Mouse (Mus musculus): ENCODE data around the gene Galm. TPM values are rescaled to one million over a fixed set of nuclear protein-coding genes. Genes with fewer than 3 reads are reported as not detected.
"Not testable (repeated sequence)": the region's sequence is repeated elsewhere in the genome, so short reads cannot be mapped to it uniquely, and the experiment has no call there.

The Galm gene
- total RNA-seq, 2 experiments from 2014 or later: 15.0 to 16.8 TPM

- intact Hi-C loops (cut with DNase I): loop anchor here (10.0 kb wide), 1 partner anchor 266 kb away; the partner anchor contains the start of gene Atl2
- peak; percentile 75 to 78 for DNase-seq
These were observed 33.2 kb downstream of the Galm start for GRCm38 (mm10) chr17:80160454-80160853.

DNA sequence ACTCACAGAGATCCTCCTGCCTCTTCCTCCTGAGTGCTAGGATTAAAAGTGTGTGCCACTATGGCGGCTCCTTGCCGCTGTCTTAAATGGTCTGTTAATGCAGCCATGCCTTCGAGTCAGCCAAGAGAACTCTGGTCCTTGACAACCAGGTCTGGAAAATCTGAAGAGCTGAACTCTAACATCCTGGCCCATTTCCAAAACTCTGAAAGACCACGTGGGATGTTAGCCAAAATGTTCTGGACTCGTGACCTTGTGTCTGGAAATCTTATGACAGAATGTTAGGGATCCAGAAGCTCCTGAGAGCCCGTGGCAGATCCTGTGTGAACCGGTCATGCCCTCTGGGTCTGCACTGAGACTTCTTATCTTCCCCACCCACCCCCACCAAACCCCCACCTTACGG is 36.7 kb downstream of the Galm start:
- intact Hi-C loops (cut with DNase I): loop anchor here (10.0 kb wide), 1 partner anchor 269 kb away; the partner anchor contains the start of gene Atl2
- no peak for DNase-seq

- intact Hi-C loops (cut with DNase I): loop anchor here (10.0 kb wide), 1 partner anchor 271 kb away; the partner anchor contains the start of gene Atl2
These were observed 38.5 kb downstream of the Galm start for GRCm38 (mm10) chr17:80165741-80166140.

GRCm38 (mm10) chr17:80166346-80166745 is 39.1 kb downstream of the Galm start:
- intact Hi-C loops (cut with DNase I): loop anchor here (10.0 kb wide), 1 partner anchor 272 kb away; the partner anchor contains the start of gene Atl2
- DNase-seq: no peak

More at GRCm38 (mm10) chr17:80165741-80166140, 38.5 kb downstream of the Galm start:
- DNase-seq: peak; percentile 47 to 64

DNA sequence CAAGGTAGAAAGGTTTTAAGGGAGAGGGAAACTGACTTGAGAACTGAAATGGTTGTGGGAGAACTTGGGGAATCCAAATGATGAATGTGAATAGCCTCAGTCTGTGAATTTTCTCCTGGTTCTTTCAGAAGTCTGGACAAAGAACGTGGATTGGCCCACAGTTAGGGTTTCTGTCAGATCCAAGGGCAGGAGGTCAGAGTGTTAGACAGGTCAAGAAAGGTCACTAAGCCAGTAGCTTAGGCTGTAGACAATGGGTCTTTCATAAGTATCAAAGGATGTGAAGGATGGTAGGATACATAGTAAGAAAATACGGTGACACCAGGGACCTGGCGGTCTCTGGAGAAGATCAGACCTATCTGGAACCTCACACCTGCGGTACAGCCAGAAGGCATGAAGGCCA is 40.2 kb downstream of the Galm start:
- no peak for DNase-seq
- intact Hi-C loops (cut with DNase I): loop anchor here (10.0 kb wide), 1 partner anchor 273 kb away; the partner anchor contains the start of gene Atl2

DNA sequence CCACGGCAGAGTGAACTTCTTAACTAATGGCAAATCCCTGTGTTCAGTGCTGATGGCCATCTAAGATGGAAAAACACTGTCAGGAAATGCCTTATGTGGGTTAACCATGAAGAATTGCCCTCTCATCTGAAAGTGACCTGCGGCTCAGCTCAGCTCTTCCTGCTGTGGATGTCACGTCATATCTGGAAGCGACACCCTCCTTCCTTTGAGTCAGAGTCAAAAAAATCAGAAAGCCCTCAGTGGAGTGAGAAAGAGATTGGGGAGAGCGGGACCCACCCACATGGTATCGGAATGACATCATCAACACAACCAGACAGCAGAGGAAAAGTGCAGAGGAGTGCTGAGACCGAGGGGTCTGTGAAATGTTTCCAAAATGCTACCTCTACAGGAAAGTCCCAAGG is 40.6 kb downstream of the Galm start:
- DNase-seq: peak in 1 of 2 experiments; percentile 19
- intact Hi-C loops (cut with DNase I): loop anchor here (10.0 kb wide), 1 partner anchor 273 kb away; the partner anchor contains the start of gene Atl2

DNA sequence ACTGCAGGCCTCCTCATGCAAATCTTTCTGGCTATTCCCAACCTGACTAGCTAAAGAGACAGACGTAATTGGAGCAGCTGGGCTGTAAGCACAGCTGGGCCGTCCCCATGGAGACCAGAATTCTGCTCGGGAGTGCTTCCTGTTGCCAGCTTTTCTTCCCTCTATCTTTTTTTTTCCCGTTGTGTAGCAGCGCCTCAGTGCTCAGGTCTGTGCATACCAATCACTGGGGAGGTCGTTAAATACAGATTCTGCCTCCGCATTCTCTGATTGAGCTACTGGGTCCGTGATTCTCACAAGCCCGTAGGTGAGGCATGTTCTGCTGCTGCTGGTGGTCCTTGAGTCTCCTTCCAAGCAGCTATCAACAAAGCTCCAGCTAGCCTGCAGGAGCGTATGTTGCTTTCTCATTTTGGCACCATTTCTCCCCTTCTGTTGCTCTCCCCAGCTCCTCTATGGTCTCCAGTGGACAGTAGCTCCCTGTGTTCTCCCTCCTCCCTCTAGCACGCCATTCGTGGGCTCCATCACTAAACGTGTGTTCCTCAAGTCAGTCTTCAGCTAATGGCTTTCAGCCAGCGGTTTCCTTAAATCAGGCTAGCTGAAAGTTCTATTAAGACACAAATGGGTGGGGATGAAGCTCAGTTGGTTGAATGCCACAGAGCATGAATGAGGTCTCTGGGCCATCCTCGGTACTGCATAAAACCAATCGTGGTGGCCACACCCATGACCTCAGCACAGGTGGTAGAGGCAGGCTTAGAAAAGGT is 41.3 kb downstream of the Galm start:
- DNase-seq: peak; percentile 26 to 36
- intact Hi-C loops (cut with DNase I): loop anchor here (10.0 kb wide), 1 partner anchor 274 kb away; the partner anchor contains the start of gene Atl2

- no peak for DNase-seq
- intact Hi-C loops (cut with DNase I): loop anchor here (10.0 kb wide), 2 partner anchors 45 to 275 kb away; partner anchors contain the start of genes Atl2 and Galm
These were observed 42.5 kb downstream of the Galm start for GRCm38 (mm10) chr17:80169792-80170191.

GRCm38 (mm10) chr17:80170951-80171350 is 43.7 kb downstream of the Galm start:
- intact Hi-C loops (cut with DNase I): loop anchor here (10.0 kb wide), 1 partner anchor 46 kb away; the partner anchor contains the start of gene Galm
- DNase-seq: no peak

- DNase-seq: no peak
- intact Hi-C loops (cut with DNase I): loop anchor here (10.0 kb wide), 1 partner anchor 47 kb away; the partner anchor contains the start of gene Galm
These were observed 44.7 kb downstream of the Galm start for GRCm38 (mm10) chr17:80171948-80172347.

DNA sequence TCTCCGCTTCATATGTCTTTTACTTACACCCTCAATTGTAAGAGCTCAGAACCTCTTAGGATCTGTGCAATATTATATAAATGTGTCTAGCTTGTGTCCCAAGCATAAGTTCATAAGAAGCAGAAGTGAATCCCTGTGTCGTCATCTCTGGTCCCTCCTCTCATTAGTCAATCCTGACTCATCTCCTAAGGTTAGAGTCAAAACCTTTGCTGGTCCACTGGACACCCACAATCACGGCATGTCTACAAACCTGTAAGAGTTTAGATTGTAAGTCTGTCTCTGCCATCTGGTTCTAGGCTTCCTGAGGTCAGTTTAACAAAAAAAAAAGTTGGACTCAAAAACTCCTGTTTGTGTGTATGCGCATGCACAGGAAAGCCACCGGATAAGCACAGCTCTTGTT is 45.5 kb downstream of the Galm start:
- no peak for DNase-seq
- intact Hi-C loops (cut with DNase I): loop anchor here (10.0 kb wide), 1 partner anchor 48 kb away; the partner anchor contains the start of gene Galm

- intact Hi-C loops (cut with DNase I): loop anchor here (10.0 kb wide), 1 partner anchor 49 kb away; the partner anchor contains the start of gene Galm
- DNase-seq: no peak
These were observed 46.4 kb downstream of the Galm start for GRCm38 (mm10) chr17:80173708-80174107.

DNA sequence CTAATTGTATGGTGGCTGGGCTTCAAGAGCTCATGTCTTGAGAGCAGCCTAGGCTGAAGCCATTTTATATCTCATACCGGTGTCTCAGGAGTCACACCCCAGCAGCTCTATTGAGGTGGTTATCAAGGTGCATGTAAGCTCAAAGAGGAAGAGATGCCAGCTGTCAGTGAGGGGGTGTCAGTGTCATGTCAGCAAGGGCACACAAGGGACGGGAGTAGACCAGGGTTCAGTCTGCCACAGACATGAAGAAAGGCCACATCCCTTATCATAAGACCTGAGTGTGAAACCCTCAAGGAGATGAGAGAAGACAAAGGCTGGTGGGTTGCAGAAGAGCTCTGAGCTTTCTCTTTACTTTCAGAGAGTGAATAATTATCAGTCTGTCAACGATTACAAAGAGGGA is 46.9 kb downstream of the Galm start:
- intact Hi-C loops (cut with DNase I): loop anchor here (10.0 kb wide), 1 partner anchor 49 kb away; the partner anchor contains the start of gene Galm
- DNase-seq: no peak

DNA sequence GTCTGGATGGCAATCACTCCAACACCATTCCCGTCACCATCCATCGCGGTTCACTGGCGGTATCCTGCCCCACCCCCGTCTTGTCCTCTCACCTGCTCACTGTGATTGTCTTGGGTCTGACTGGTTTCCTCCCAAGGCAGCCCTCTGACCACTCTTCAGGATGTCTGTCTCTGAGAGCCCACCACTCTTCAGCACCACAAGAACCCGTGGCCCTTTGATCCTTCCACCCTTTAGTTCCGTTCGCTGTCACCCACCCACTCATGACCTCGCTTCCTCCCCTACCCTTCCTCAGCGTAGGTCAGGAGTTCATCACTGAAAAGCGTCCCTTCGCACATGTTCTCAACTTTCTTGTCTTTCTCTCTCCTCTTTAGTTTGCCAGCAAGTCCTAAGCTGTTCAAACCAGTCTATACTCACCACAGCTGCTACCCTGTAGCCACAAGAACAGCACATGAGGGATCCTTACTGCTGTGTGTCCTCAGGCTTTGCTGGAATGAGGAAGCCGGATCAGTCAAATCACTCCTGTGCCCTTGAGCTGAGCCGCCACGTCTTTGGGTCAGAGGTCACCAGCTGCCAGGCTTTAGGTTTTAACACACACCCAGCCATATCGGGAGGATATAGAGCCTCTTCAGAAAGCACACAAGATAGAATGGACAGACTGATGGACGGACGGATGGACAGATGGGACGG is 47.6 kb downstream of the Galm start:
- intact Hi-C loops (cut with DNase I): loop anchor here (10.0 kb wide), 1 partner anchor 50 kb away; the partner anchor contains the start of gene Galm
- no peak for DNase-seq

DNA sequence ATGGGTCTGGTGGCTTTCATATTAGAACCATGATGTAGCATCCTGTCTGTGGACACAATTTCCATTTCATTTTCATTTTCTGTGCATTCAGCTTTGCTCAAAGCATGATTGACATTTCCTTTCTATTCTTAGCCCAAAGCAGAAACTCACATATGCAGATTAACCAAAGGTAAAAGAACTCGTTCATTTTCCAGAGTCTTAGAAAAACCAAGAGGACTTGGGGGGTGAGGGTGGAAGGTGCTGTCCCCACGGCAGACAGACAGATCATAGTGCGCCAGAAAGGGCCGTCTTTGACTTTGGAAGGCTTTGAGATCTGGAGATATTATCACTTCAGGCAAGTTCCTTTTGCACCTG is 48.1 kb downstream of the Galm start:
- intact Hi-C loops (cut with DNase I): loop anchor here (10.0 kb wide), 1 partner anchor 51 kb away; the partner anchor contains the start of gene Galm
- no peak for DNase-seq

DNA sequence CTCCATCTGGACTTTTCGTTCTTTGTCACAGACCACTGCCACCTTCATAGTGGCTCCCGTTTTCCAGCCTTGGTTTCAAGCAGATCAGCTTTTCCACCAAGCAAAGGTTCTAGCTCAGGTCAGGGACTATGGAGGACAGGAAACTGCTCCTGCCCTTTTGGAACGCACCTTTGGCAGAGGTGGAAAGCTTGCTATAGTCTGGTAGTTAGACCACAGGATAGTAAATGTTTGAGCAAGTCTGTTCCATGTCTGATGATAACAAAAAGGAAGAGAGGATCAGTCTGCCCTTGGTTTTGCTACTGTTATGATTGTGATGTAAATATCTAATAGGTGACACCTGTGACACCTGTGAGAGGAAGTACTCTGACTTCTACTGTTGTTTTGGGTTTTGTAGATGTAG is 48.7 kb downstream of the Galm start:
- no peak for DNase-seq
- intact Hi-C loops (cut with DNase I): loop anchor here (10.0 kb wide), 1 partner anchor 51 kb away; the partner anchor contains the start of gene Galm

- intact Hi-C loops (cut with DNase I): loop anchor here (10.0 kb wide), 1 partner anchor 54 kb away; the partner anchor contains the start of gene Galm
- not testable (repeated sequence) for DNase-seq
These were observed 51.6 kb downstream of the Galm start for GRCm38 (mm10) chr17:80178846-80179245.

- DNase-seq: peak; percentile 74 to 79
- intact Hi-C loops (cut with DNase I): loop anchor here (1.0 to 10.0 kb wide), 3 partner anchors 55 to 318 kb away; partner anchors contain the start of gene Galm
These were observed 52.7 kb downstream of the Galm start for GRCm38 (mm10) chr17:80179959-80180358.

DNA sequence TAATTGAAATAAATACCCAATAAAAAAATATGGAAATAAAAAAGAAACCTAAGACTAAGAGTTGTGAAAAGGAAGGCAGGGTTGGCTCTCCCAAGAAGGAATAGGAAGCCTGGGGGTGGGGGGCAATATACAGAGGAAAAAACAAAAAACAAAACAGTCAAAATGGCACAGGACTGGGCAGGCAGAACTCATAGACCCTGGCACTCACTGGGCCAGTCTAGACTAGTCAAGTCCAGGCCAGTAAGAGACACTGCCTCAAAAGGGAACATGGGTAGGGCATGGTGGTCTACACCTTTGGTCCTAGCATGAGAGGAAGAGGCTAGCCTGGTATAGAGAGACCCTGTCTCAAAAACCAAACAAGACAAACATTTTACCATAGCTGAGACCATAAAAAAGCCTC is 53.2 kb downstream of the Galm start:
- intact Hi-C loops (cut with DNase I): loop anchor here (1.0 to 5.0 kb wide), 2 partner anchors 132 to 318 kb away; no protein-coding TSS in a partner anchor

GRCm38 (mm10) chr17:80183615-80184014 is 56.3 kb downstream of the Galm start:
- DNase-seq: no peak
- intact Hi-C loops (cut with DNase I): loop anchor here (5.0 kb wide), 1 partner anchor 321 kb away; no protein-coding TSS in a partner anchor

More for the DNA sequence above, 53.2 kb downstream of the Galm start:
- no peak for DNase-seq
